Comparison of ENCODE assay signal across 8 mouse cellular contexts in the genomic region with DNA sequence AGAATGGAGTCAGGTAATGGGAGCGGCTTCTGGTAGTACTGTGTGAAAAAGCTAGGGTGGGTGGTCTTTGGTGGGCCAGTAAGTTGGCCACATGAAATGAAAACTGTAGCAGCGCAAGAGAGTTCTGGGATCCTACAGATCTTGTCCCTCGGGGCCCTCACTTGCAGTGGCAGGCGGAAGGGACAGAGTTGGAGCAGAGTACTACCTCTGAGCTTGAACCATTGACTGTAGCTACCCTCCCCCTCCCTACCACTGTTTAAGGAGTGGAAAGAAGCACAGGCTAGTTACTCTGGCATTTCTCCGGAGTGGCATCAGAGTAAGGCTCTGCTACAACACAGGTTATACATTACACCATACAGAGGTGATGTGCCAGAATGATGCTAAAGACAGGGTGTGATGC. TPM values are rescaled to one million over a fixed set of nuclear protein-coding genes. Genes with fewer than 3 reads are reported as not detected.
A peak's percentile ranks its signal among the peaks of the same experiment; 100 is the strongest.
DNase-seq lines count a peak whose midpoint lies in the region; ATAC-seq and TF ChIP-seq lines count a peak whose summit lies in the region.

No protein-coding gene starts in this region.

- H3K9me3 ChIP-seq in embryonic facial prominence, embryonic 14.5 days (ENCODE audit: control insufficient read depth, low read length), result no peaks in the 10 kb centered on the region
- H3K9me3 ChIP-seq in limb, embryonic 10.5 days (replicated peaks), result no peaks in the 10 kb centered on the region
- H3K9me3 ChIP-seq in neural tube, embryonic 14.5 days (ENCODE audit: control insufficient read depth, low read length), result no peaks in the 10 kb centered on the region

- H3K9ac ChIP-seq in embryonic facial prominence, embryonic 14.5 days (ENCODE audit: low read depth, low read length), result peak overlapping the region; percentile 40; the same call in 1 of the 2 replicates
- no peak overlapping the region for H3K9ac ChIP-seq in neural tube, embryonic 14.5 days (replicated peaks; ENCODE audit: low read depth, low read length)

- H3K36me3 ChIP-seq in embryonic facial prominence, embryonic 14.5 days (ENCODE audit: control insufficient read depth, insufficient read depth, low read length), result 0 out of 2 replicates have a peak, but pooled peaks cover 6% of the 10 kb centered on the region
- H3K36me3 ChIP-seq in limb, embryonic 10.5 days, result peaks cover 4% of the 10 kb centered on the region
- H3K36me3 ChIP-seq in neural tube, embryonic 14.5 days (ENCODE audit: control insufficient read depth, insufficient read depth, low read length), result no peaks in the 10 kb centered on the region

- H3K4me1 ChIP-seq in lung, adult 2 months (ENCODE audit: control insufficient read depth, insufficient read depth, low read length), result no peaks in the 10 kb centered on the region
- H3K4me1 ChIP-seq in embryonic facial prominence, embryonic 14.5 days (ENCODE audit: control insufficient read depth, insufficient read depth, low read length), result no peaks in the 10 kb centered on the region
- no peaks in the 10 kb centered on the region for H3K4me1 ChIP-seq in limb, embryonic 10.5 days
- H3K4me1 ChIP-seq in neural tube, embryonic 14.5 days (ENCODE audit: control insufficient read depth, insufficient read depth, low read length), result no peaks in the 10 kb centered on the region

- H3K27ac ChIP-seq in embryonic facial prominence, embryonic 14.5 days (replicated peaks; ENCODE audit: low read depth, low read length), result no peak overlapping the region
- H3K27ac ChIP-seq in limb, embryonic 10.5 days, result no peak overlapping the region
- no peak overlapping the region for H3K27ac ChIP-seq in neural tube, embryonic 14.5 days (ENCODE audit: low read depth, low read length)

- peak; percentile 54 for ATAC-seq in embryonic facial prominence, embryonic 14.5 days (ENCODE audit: low read depth)
- peak; percentile 80 for ATAC-seq in neural tube, embryonic 14.5 days (ENCODE audit: low read depth)

- H3K4me2 ChIP-seq in embryonic facial prominence, embryonic 14.5 days (ENCODE audit: low read depth, low read length), result peak overlapping the region; percentile 57
- H3K4me2 ChIP-seq in neural tube, embryonic 14.5 days (ENCODE audit: low read depth, low read length), result peak overlapping the region; percentile 51

- no peak for TF ChIP-seq CTCF in lung, adult 2 months (IDR thresholded peaks at IDR 0.05; ENCODE audit: insufficient read depth, low read length)

- TF ChIP-seq POLR2A in lung, adult 2 months (IDR thresholded peaks at IDR 0.05; ENCODE audit: borderline replicate concordance, extremely low read depth, low read depth, low read length), result no peak

- peak overlapping the region; percentile 80 for H3K4me3 ChIP-seq in lung, adult 2 months (replicated peaks; ENCODE audit: extremely low read depth, low read depth, low read length)
- H3K4me3 ChIP-seq in embryonic facial prominence, embryonic 14.5 days (ENCODE audit: low read depth, low read length), result peak overlapping the region; percentile 44
- H3K4me3 ChIP-seq in limb, embryonic 10.5 days, result peak overlapping the region; percentile 55
- peak overlapping the region; percentile 45 for H3K4me3 ChIP-seq in neural tube, embryonic 14.5 days (ENCODE audit: low read depth, low read length)

- 30% methylated on average over 5 of the region's 5 CpGs for WGBS in lung, adult 2 months
- WGBS in embryonic facial prominence, embryonic 14.5 days, result 17% methylated on average over 5 of the region's 5 CpGs
- 23% methylated on average over 5 of the region's 5 CpGs for WGBS in limb, embryonic 10.5 days
- WGBS in neural tube, embryonic 14.5 days, result 26% methylated on average over 5 of the region's 5 CpGs

- DNase-seq in lung, adult 2 months, result no peak
- DNase-seq in lung, adult 18-20 months, result no peak
- DNase-seq in embryonic facial prominence, embryonic 14.5 days (ENCODE audit: low spot score), result no peak
- no peak for DNase-seq in limb, embryonic 10.5 days (ENCODE audit: low spot score)
- DNase-seq in cerebellum, adult 9-11 months, result no peak
- DNase-seq in B cell, adult 2 months, result no peak
- no peak for DNase-seq in spleen, adult 18-20 months

- H3K27me3 ChIP-seq in embryonic facial prominence, embryonic 14.5 days (replicated peaks; ENCODE audit: control insufficient read depth, insufficient read depth, low read length), result peaks cover 8% of the 10 kb centered on the region; the same call in 1 of the 2 replicates
- H3K27me3 ChIP-seq in limb, embryonic 10.5 days (ENCODE audit: low read depth, poor library complexity, severe bottlenecking), result peaks cover 81% of the 10 kb centered on the region
- H3K27me3 ChIP-seq in neural tube, embryonic 14.5 days (ENCODE audit: control insufficient read depth, insufficient read depth, low read length), result no peaks in the 10 kb centered on the region

RNA-seq across cellular contexts. Expression of a gene that starts 0.3 kb away (rescaled TPM):
- polyA plus RNA-seq in lung, adult 2 months (2012; rRNA removed), result 2.7 and 7.2 TPM in 2 replicates
- polyA plus RNA-seq in embryonic facial prominence, embryonic 14.5 days (2014; fragmentation: Nextera tagmentation; extraction: Ambion mirVana), result 27.6 and 30.3 TPM in 2 replicates
- 11.4 and 12.0 TPM in 2 replicates for polyA plus RNA-seq in limb, embryonic 10.5 days (2016; fragmentation: Nextera tagmentation; extraction: Ambion mirVana)
- polyA plus RNA-seq in neural tube, embryonic 14.5 days (2014; fragmentation: Nextera tagmentation; extraction: Ambion mirVana), result 9.4 and 12.6 TPM in 2 replicates

RNA-seq across cellular contexts. Expression of a gene that starts 0.4 kb away (rescaled TPM):
- polyA plus RNA-seq in lung, adult 2 months (2012; rRNA removed), result 3.3 and 5.9 TPM in 2 replicates
- polyA plus RNA-seq in embryonic facial prominence, embryonic 14.5 days (2014; fragmentation: Nextera tagmentation; extraction: Ambion mirVana), result 39.2 and 42.2 TPM in 2 replicates
- polyA plus RNA-seq in limb, embryonic 10.5 days (2016; fragmentation: Nextera tagmentation; extraction: Ambion mirVana), result 48.4 and 51.5 TPM in 2 replicates
- 43.4 and 45.4 TPM in 2 replicates for polyA plus RNA-seq in neural tube, embryonic 14.5 days (2014; fragmentation: Nextera tagmentation; extraction: Ambion mirVana)

RNA-seq across cellular contexts. Expression of a gene that starts 49.6 kb away (rescaled TPM):
- 0.16 and 0.19 TPM in 2 replicates for polyA plus RNA-seq in lung, adult 2 months (2012; rRNA removed)
- polyA plus RNA-seq in embryonic facial prominence, embryonic 14.5 days (2014; fragmentation: Nextera tagmentation; extraction: Ambion mirVana), result 0.32 and 0.48 TPM in 2 replicates
- not detected in 2 replicates for polyA plus RNA-seq in limb, embryonic 10.5 days (2016; fragmentation: Nextera tagmentation; extraction: Ambion mirVana)
- not detected in 2 replicates for polyA plus RNA-seq in neural tube, embryonic 14.5 days (2014; fragmentation: Nextera tagmentation; extraction: Ambion mirVana)
